Mouse (Mus musculus) lung, embryonic 14.5 days (tissue): Measurements from ENCODE around the gene Trmt44. TPM values are rescaled to one million over a fixed set of nuclear protein-coding genes. Genes with fewer than 3 reads are reported as not detected.

ENCODE experiments used
- ATAC-seq: fragments of 200-750 bp; cut with Nextera tagmentation; 2 replicates; pipeline ENCODE4 v1.8.0; 2017; ENCODE audit warnings: mild to moderate bottlenecking, moderate TSS enrichment, moderate library complexity; ENCODE audit not compliant: insufficient read depth
- DNase-seq: peaks from one replicate; pipeline ENCODE4 v3.0.0-alpha.2; 2015
- H3K27ac ChIP-seq: fragments of 300-500 bp; sonication (generic); 2 replicates; pipeline ENCODE4 v1.5.1; 2014; ENCODE audit warnings: low read depth, mild to moderate bottlenecking, moderate library complexity
- H3K27me3 ChIP-seq: fragments of 300-500 bp; sonication (generic); 2 replicates; pipeline ENCODE4 v1.6.1; 2014; ENCODE audit warnings: low read length, control low read depth; ENCODE audit not compliant: insufficient read depth
- H3K36me3 ChIP-seq: fragments of 300-500 bp; sonication (generic); 2 replicates; pipeline ENCODE4 v1.6.1; 2014; ENCODE audit warnings: control low read depth; ENCODE audit not compliant: insufficient read depth
- H3K4me1 ChIP-seq: fragments of 300-500 bp; sonication (generic); 2 replicates; pipeline ENCODE4 v1.6.1; 2014; ENCODE audit warnings: antibody characterized with exemption, control low read depth; ENCODE audit not compliant: insufficient read depth
- H3K4me2 ChIP-seq: fragments of 300-500 bp; sonication (generic); 2 replicates; pipeline ENCODE4 v1.6.1; 2014; ENCODE audit warnings: mild to moderate bottlenecking
- H3K4me3 ChIP-seq: fragments of 300-500 bp; sonication (generic); 2 replicates; pipeline ENCODE4 v1.5.1; 2014; ENCODE audit warnings: low read depth, low read length
- H3K9ac ChIP-seq: fragments of 300-500 bp; sonication (generic); 2 replicates; pipeline ENCODE4 v1.6.1; 2014
- H3K9me3 ChIP-seq: fragments of 300-500 bp; sonication (generic); 2 replicates; pipeline ENCODE4 v1.6.1; 2016; ENCODE audit warnings: low read depth, low read length, control low read depth
- CTCF ChIP-seq: IDR thresholded peaks from 2 replicates; pipeline ENCODE4 v1.5.1; 2016; ENCODE audit warnings: antibody characterized with exemption, low read depth
- WGBS: fragments of 180-500 bp; shearing (Covaris S2); extraction: QIAGEN DNeasy Blood & Tissue Kit; methylation state at CpG from one replicate; pipeline ENCODE4 v1.1.7; 2014; 5-methylcytosine and 5-hydroxymethylcytosine counted together
- polyA plus RNA-seq: library from polyadenylated mRNA; unstranded; fragments of >200 nt; fragmentation: Nextera tagmentation; extraction: Ambion mirVana; gene quantifications from 2 replicates; pipeline ENCODE4 v1.2.1, GENCODE M21; 2014

Trmt44 gene
- polyA plus RNA-seq, 1 experiment from 2014 or later: 8.8 TPM

DNA sequence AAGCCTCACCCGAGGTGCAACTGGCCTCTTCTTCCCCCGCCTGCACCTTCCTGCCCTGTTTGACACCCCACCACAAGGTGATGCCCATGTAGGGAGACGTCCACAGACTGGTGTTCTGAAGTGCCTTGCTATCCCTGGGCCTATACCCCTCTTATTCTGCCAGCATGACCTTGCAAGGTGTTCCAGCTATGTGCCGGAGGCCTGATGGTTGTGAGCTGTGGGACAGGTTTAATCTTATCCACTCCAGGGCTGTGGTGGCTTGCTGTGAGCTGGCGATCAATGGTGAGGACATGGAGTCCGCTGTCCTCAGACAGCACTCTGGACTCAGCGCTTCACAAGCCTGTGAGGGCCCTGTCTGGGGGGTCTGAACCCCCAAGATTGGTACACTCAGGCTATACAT, 35.5 kb upstream of the Trmt44 start:
- 87% methylated on average over 7 of the region's 7 CpGs for WGBS
- DNase-seq (no peak), ATAC-seq (no peak)
- Histone ChIP-seq H3K27ac (no peak overlapping the region), H3K9ac (no peak overlapping the region), H3K4me3 (no peak overlapping the region), H3K36me3 (no peaks in the 10 kb centered on the region), H3K4me2 (no peak overlapping the region), H3K27me3 (no peaks in the 10 kb centered on the region), H3K4me1 (peaks cover 5% of the 10 kb centered on the region; the same call in 1 of the 2 replicates), H3K9me3 (no peaks in the 10 kb centered on the region)
- no peak for TF ChIP-seq CTCF

DNA sequence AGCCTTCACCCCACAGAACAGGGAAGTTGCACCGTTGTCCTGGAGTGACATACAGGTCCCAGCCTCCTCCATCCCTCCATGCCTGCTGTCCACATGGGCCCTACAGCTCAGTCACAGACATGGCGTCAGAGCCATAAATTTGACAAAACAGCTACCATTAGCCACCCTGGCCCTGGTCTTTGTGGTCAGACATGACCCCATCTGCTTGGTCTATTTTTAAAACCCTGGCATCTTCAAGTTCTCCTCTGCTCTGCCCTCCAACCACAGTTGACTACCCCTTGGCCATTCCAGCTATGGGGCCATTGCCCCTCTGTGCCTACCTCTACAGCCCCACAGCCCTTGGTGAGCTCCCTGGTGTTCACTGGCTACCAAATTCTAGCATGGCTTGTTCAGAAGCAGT, 35.1 kb upstream of the Trmt44 start:
- H3K4me3 ChIP-seq: no peak overlapping the region
- TF ChIP-seq CTCF: no peak
- H3K9me3 ChIP-seq: no peaks in the 10 kb centered on the region
- ATAC-seq (no peak), DNase-seq (no peak)
- 66% methylated on average over 2 of the region's 2 CpGs for WGBS
- no peak overlapping the region for H3K4me2 ChIP-seq
- no peaks in the 10 kb centered on the region for H3K27me3 ChIP-seq
- H3K27ac ChIP-seq: no peak overlapping the region
- H3K36me3 ChIP-seq: no peaks in the 10 kb centered on the region
- no peak overlapping the region for H3K9ac ChIP-seq
- H3K4me1 ChIP-seq: peaks cover 5% of the 10 kb centered on the region; the same call in 1 of the 2 replicates

DNA sequence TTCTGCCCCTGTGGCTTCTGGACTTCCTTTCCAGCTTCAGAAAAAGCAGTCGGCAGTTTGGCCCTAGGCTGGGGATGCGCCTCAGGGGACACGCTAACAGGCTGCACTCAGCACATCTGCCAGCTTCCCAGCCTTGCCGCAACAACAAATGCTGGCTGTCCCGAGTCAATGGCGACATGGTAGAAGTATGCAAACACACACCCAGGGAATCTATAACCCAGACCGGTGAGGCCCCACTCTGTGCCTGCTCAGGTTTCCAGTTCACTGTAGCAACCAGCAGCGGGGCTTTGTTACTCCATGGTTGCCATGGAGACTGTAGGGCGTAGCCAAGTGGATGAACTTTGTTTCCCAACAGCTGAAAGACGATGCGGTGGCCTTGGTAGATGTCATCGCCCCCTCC, 34.5 kb upstream of the Trmt44 start:
- Histone ChIP-seq H3K9me3 (no peaks in the 10 kb centered on the region), H3K27ac (no peak overlapping the region), H3K4me1 (peaks cover 5% of the 10 kb centered on the region; the same call in 1 of the 2 replicates), H3K27me3 (no peaks in the 10 kb centered on the region), H3K9ac (no peak overlapping the region), H3K36me3 (no peaks in the 10 kb centered on the region), H3K4me2 (no peak overlapping the region), H3K4me3 (no peak overlapping the region)
- peak; percentile 71 for DNase-seq
- WGBS: 25% methylated on average over 12 of the region's 12 CpGs
- ATAC-seq: peak; percentile 61; the same call in 1 of the 2 replicates
- no peak for TF ChIP-seq CTCF

DNA sequence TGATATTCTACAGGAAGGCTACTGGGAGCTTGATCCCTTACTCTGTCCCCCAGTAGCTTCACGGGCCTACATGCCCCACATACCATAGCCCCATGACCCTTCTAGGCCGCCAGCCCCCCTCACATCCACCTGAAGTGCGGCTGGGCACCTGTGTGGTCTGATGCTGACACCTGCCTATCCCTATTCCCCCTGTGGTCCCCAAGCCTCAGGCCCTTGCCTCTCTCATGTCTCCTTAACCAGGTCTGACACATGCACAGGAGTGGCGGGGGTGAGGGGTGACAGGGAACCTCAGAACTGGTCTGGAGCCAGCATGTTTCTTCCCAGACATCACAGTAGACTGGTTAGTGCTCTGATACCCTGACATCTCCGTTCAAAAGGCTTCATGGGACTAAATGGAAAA, 33.7 kb upstream of the Trmt44 start:
- no peak for TF ChIP-seq CTCF
- Histone ChIP-seq H3K27me3 (no peaks in the 10 kb centered on the region), H3K4me1 (peaks cover 5% of the 10 kb centered on the region; the same call in 1 of the 2 replicates), H3K27ac (no peak overlapping the region), H3K9ac (no peak overlapping the region), H3K36me3 (no peaks in the 10 kb centered on the region), H3K9me3 (no peaks in the 10 kb centered on the region), H3K4me3 (no peak overlapping the region), H3K4me2 (no peak overlapping the region)
- no peak for DNase-seq
- WGBS: 70% methylated on average over 5 of the region's 5 CpGs
- ATAC-seq: no peak

DNA sequence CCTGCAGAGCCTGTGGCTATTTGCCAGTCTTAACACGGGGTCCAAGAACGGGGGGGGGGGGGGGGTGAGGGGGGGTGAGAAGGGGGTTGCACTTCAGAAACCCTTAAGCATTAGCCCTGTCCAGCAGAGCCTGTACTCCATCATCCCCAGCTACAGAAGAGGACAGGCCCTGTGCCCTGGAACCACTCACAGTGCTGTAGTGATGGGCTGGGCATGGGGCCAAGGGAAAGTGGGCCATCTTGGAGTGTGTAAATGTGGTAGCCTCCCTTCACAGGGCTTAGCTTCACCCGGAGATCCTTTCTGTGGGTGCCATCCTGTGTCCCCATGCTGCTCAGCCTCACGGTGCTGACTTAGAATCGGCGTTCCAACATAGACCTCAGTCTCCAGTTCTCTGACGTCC, 32.9 kb upstream of the Trmt44 start:
- DNase-seq: peak; percentile 66

DNA sequence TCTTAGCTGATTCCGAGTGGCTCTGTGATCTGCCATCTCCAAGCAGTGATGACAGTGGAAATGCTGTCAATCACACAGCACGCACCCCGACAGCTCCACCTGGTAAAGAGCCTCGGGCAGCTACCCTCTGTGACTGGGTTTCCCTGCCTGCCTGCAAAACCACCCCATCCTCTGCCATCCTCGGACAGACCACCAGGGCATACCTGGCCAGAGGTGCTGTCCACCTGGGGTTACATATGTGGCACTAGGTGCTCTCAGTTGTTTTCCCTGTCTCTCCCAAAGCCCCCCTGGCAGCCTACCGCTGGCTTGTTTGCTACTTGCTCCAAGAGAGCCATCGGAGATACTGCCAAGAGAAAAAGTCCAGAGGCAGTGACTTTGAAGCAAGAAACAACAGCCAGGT, 31.9 kb upstream of the Trmt44 start:
- Histone ChIP-seq H3K36me3 (0 out of 2 replicates have a peak, but pooled peaks cover 6% of the 10 kb centered on the region), H3K27me3 (no peaks in the 10 kb centered on the region), H3K9me3 (no peaks in the 10 kb centered on the region), H3K4me2 (no peak overlapping the region), H3K27ac (no peak overlapping the region), H3K4me3 (no peak overlapping the region), H3K9ac (no peak overlapping the region), H3K4me1 (peaks cover 5% of the 10 kb centered on the region; the same call in 1 of the 2 replicates)
- ATAC-seq: no peak
- 82% methylated on average over 7 of the region's 7 CpGs for WGBS
- DNase-seq: no peak
- no peak for TF ChIP-seq CTCF

More for the DNA sequence above, 32.9 kb upstream of the Trmt44 start:
- peak; percentile 86 for ATAC-seq
- peaks cover 5% of the 10 kb centered on the region; the same call in 1 of the 2 replicates for H3K4me1 ChIP-seq
- H3K27me3 ChIP-seq: no peaks in the 10 kb centered on the region
- TF ChIP-seq CTCF: no peak
- 0 out of 2 replicates have a peak, but pooled peaks cover 2% of the 10 kb centered on the region for H3K36me3 ChIP-seq
- no peak overlapping the region for H3K9ac ChIP-seq
- H3K9me3 ChIP-seq: no peaks in the 10 kb centered on the region
- WGBS: 61% methylated on average over 7 of the region's 7 CpGs
- no peak overlapping the region for H3K4me3 ChIP-seq
- H3K4me2 ChIP-seq: no peak overlapping the region
- H3K27ac ChIP-seq: no peak overlapping the region

DNA sequence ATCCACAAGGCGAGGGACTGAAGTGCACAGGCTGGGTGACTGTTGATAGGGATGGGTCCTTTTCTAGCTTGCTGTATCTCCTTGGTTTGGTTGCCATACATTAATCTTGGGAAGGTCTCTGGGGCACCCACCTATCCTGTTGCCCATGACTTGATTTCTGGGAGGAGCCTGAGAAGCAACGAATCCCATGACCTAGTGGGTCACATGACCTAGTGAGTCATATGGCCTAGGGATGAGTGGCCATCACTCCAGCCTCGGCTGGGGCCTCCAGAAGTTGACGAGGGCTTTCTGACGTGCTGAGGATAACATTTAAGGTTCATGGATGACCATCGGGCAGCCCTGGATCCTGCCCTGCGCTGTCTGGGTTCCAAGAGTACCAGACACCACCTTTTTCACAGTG, 30.5 kb upstream of the Trmt44 start:
- H3K36me3 ChIP-seq: 0 out of 2 replicates have a peak, but pooled peaks cover 6% of the 10 kb centered on the region
- DNase-seq (no peak), ATAC-seq (no peak)
- H3K27me3 ChIP-seq: no peaks in the 10 kb centered on the region
- H3K4me2 ChIP-seq: no peak overlapping the region
- no peak overlapping the region for H3K4me3 ChIP-seq
- no peak overlapping the region for H3K27ac ChIP-seq
- no peak for TF ChIP-seq CTCF
- no peaks in the 10 kb centered on the region for H3K9me3 ChIP-seq
- no peak overlapping the region for H3K9ac ChIP-seq
- 70% methylated on average over 7 of the region's 7 CpGs for WGBS
- peaks cover 5% of the 10 kb centered on the region; the same call in 1 of the 2 replicates for H3K4me1 ChIP-seq
